Mouse (Mus musculus): Measurements from ENCODE around the gene Mapkap1. TPM values are rescaled to one million over a fixed set of nuclear protein-coding genes. Genes with fewer than 3 reads are reported as not detected.

Mapkap1 gene
- polyA plus RNA-seq, 1 experiment from 2014 or later = 97.8 TPM

DNA sequence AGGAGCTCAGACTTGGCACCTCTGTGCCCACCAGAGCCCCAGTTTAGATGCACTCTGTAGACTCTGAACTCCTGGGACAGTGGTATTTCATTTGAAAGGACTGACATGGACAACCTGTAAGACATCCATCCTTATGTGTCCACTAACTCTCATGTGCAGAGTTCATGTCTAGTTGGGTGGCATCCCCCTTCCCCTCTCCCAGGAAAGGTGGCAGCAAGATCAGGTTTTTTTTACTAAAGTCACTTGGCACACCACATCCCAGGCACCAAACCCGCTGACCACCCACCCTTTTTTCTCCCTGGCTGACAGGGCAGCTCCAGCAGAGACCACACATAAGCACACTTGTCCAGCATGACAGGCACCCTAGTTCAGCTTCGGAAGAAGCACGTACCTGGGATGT is 196.3 kb downstream of the Mapkap1 start:
- Histone ChIP-seq H3K4me2 (no peak overlapping the region), H3K9ac (no peak overlapping the region), H3K27me3 (replicated peaks) (no peaks in the 10 kb centered on the region), H3K27ac (no peak overlapping the region), H3K36me3 (replicated peaks) (no peaks in the 10 kb centered on the region), H3K9me3 (no peaks in the 10 kb centered on the region), H3K4me1 (peaks cover 18% of the 10 kb centered on the region), H3K4me3 (no peak overlapping the region)
- no peak for ATAC-seq (replicated peaks)
- 78% methylated on average over 3 of the region's 3 CpGs for WGBS

DNA sequence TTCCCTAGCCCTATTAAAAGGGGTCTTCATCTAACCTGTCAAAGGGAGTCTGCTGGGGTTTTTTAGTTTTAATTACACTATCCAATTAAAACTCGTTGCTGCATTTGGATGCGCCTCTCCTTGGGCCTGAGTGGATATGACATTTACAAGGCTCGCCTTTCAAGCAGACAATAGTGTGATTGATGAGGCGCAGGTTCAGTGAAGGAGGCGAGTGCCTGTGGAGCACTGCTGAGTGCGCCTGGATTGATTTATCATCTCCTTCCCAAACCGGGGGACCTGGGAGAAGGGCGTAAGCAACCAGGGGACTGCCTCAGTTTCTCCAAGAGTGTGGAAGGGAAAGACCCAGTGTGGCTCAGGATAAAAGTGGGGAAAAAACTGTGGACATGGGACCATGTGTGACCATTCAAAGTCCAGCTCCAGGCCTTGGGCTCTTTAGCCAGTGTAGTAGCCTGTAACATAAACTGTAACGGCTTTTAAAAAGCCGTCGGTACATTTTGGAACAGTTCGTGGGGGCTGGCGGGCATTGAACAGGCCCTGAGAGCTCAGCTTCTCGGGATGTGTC is 197.2 kb downstream of the Mapkap1 start:
- no peak for ATAC-seq (replicated peaks)
- peaks cover 18% of the 10 kb centered on the region for H3K4me1 ChIP-seq

GRCm38 (mm10) chr2:34605040-34605439 is 198.5 kb downstream of the Mapkap1 start:
- Histone ChIP-seq H3K27me3 (replicated peaks) (no peaks in the 10 kb centered on the region), H3K4me1 (peaks cover 18% of the 10 kb centered on the region), H3K36me3 (replicated peaks) (no peaks in the 10 kb centered on the region), H3K4me2 (no peak overlapping the region), H3K27ac (no peak overlapping the region), H3K9ac (no peak overlapping the region), H3K9me3 (no peaks in the 10 kb centered on the region), H3K4me3 (no peak overlapping the region)
- no peak for ATAC-seq (replicated peaks)
- WGBS = 42% methylated on average over 3 of the region's 3 CpGs

More for the DNA sequence above, 197.2 kb downstream of the Mapkap1 start:
- Histone ChIP-seq H3K27ac (no peak overlapping the region), H3K36me3 (replicated peaks) (no peaks in the 10 kb centered on the region), H3K27me3 (replicated peaks) (no peaks in the 10 kb centered on the region), H3K4me3 (no peak overlapping the region), H3K4me2 (no peak overlapping the region), H3K9ac (no peak overlapping the region), H3K9me3 (no peaks in the 10 kb centered on the region)
- WGBS = 58% methylated on average over 14 of the region's 14 CpGs

GRCm38 (mm10) chr2:34608917-34609316 is 202.3 kb downstream of the Mapkap1 start:
- H3K4me1 ChIP-seq = 0 out of 2 replicates have a peak, but pooled peaks cover 3% of the 10 kb centered on the region
- ATAC-seq (replicated peaks) = no peak
- 0 out of 2 replicates have a peak overlapping the region, but pooled peaks have one; percentile 34 for H3K27ac ChIP-seq
- no peak overlapping the region for H3K9ac ChIP-seq
- WGBS = 41% methylated on average over 3 of the region's 3 CpGs
- no peak overlapping the region for H3K4me3 ChIP-seq
- no peak overlapping the region for H3K4me2 ChIP-seq
- H3K27me3 ChIP-seq (replicated peaks) = no peaks in the 10 kb centered on the region
- H3K36me3 ChIP-seq (replicated peaks) = no peaks in the 10 kb centered on the region
- H3K9me3 ChIP-seq = no peaks in the 10 kb centered on the region

GRCm38 (mm10) chr2:34609516-34609915 is 202.9 kb downstream of the Mapkap1 start:
- Histone ChIP-seq H3K36me3 (replicated peaks) (no peaks in the 10 kb centered on the region), H3K27ac (no peak overlapping the region), H3K4me2 (no peak overlapping the region), H3K9ac (no peak overlapping the region), H3K27me3 (replicated peaks) (no peaks in the 10 kb centered on the region), H3K9me3 (no peaks in the 10 kb centered on the region), H3K4me1 (no peaks in the 10 kb centered on the region), H3K4me3 (no peak overlapping the region)
- WGBS = 95% methylated on average over 4 of the region's 4 CpGs
- no peak for ATAC-seq (replicated peaks)

- no peak for ATAC-seq (replicated peaks)
- H3K27me3 ChIP-seq (replicated peaks) = no peaks in the 10 kb centered on the region
These were observed 214.3 kb downstream of the Mapkap1 start for GRCm38 (mm10) chr2:34620778-34621415.

GRCm38 (mm10) chr2:34621485-34621884 is 214.9 kb downstream of the Mapkap1 start:
- H3K27me3 ChIP-seq (replicated peaks) = no peaks in the 10 kb centered on the region
- H3K4me2 ChIP-seq = no peak overlapping the region
- H3K36me3 ChIP-seq (replicated peaks) = 0 out of 2 replicates have a peak, but pooled peaks cover 3% of the 10 kb centered on the region
- no peak overlapping the region for H3K4me3 ChIP-seq
- no peak overlapping the region for H3K27ac ChIP-seq
- no peaks in the 10 kb centered on the region for H3K9me3 ChIP-seq
- H3K4me1 ChIP-seq = no peaks in the 10 kb centered on the region; the same call in 1 of the 2 replicates
- 91% methylated on average over 8 of the region's 8 CpGs for WGBS
- H3K9ac ChIP-seq = no peak overlapping the region
- no peak for ATAC-seq (replicated peaks)

More at GRCm38 (mm10) chr2:34620778-34621415, 214.3 kb downstream of the Mapkap1 start:
- H3K4me3 ChIP-seq = no peak overlapping the region
- WGBS = 83% methylated on average over 10 of the region's 10 CpGs
- no peaks in the 10 kb centered on the region for H3K9me3 ChIP-seq
- 0 out of 2 replicates have a peak, but pooled peaks cover 2% of the 10 kb centered on the region for H3K36me3 ChIP-seq (replicated peaks)
- H3K4me2 ChIP-seq = no peak overlapping the region
- no peak overlapping the region for H3K27ac ChIP-seq
- no peaks in the 10 kb centered on the region; the same call in 1 of the 2 replicates for H3K4me1 ChIP-seq
- H3K9ac ChIP-seq = no peak overlapping the region

GRCm38 (mm10) chr2:34622518-34622917 is 215.9 kb downstream of the Mapkap1 start:
- no peak overlapping the region for H3K27ac ChIP-seq

DNA sequence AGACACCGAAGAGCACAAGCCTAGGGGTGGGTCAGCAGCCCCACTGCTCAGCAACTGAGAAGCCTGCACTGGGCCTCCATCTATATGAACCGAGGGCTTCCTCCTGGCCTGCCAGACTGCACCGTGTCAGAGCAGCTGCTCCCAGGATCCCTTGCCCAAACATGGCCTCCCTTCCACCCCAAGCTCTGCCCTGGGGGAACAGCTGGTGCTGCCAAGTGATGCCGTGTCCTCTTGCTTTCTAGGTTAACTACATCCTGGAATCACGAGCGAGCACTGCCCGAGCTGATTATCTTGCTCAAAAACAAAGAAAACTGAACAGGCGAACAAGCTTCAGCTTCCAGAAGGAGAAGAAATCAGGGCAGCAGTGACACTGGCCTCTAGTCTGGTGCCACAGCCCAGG is 216.6 kb downstream of the Mapkap1 start:
- H3K4me2 ChIP-seq = no peak overlapping the region
- no peaks in the 10 kb centered on the region for H3K9me3 ChIP-seq
- 79% methylated on average over 8 of the region's 8 CpGs for WGBS
- H3K9ac ChIP-seq = no peak overlapping the region
- no peaks in the 10 kb centered on the region for H3K27me3 ChIP-seq (replicated peaks)
- ATAC-seq (replicated peaks) = no peak
- H3K4me3 ChIP-seq = no peak overlapping the region
- H3K4me1 ChIP-seq = no peaks in the 10 kb centered on the region; the same call in 1 of the 2 replicates
- no peak overlapping the region for H3K27ac ChIP-seq
- H3K36me3 ChIP-seq (replicated peaks) = 0 out of 2 replicates have a peak, but pooled peaks cover 3% of the 10 kb centered on the region

More at GRCm38 (mm10) chr2:34622518-34622917, 215.9 kb downstream of the Mapkap1 start:
- Histone ChIP-seq H3K4me1 (no peaks in the 10 kb centered on the region; the same call in 1 of the 2 replicates), H3K27me3 (replicated peaks) (no peaks in the 10 kb centered on the region), H3K4me2 (no peak overlapping the region), H3K9ac (no peak overlapping the region), H3K4me3 (no peak overlapping the region), H3K9me3 (no peaks in the 10 kb centered on the region), H3K36me3 (replicated peaks) (0 out of 2 replicates have a peak, but pooled peaks cover 3% of the 10 kb centered on the region)
- 88% methylated on average over 11 of the region's 11 CpGs for WGBS
- ATAC-seq (replicated peaks) = no peak

GRCm38 (mm10) chr2:34624076-34624475 is 217.5 kb downstream of the Mapkap1 start:
- Histone ChIP-seq H3K4me1 (no peaks in the 10 kb centered on the region; the same call in 1 of the 2 replicates), H3K27me3 (replicated peaks) (no peaks in the 10 kb centered on the region), H3K9me3 (no peaks in the 10 kb centered on the region), H3K27ac (no peak overlapping the region), H3K4me2 (no peak overlapping the region), H3K9ac (no peak overlapping the region), H3K36me3 (replicated peaks) (0 out of 2 replicates have a peak, but pooled peaks cover 3% of the 10 kb centered on the region), H3K4me3 (no peak overlapping the region)
- 96% methylated on average over 12 of the region's 12 CpGs for WGBS
- no peak for ATAC-seq (replicated peaks)

DNA sequence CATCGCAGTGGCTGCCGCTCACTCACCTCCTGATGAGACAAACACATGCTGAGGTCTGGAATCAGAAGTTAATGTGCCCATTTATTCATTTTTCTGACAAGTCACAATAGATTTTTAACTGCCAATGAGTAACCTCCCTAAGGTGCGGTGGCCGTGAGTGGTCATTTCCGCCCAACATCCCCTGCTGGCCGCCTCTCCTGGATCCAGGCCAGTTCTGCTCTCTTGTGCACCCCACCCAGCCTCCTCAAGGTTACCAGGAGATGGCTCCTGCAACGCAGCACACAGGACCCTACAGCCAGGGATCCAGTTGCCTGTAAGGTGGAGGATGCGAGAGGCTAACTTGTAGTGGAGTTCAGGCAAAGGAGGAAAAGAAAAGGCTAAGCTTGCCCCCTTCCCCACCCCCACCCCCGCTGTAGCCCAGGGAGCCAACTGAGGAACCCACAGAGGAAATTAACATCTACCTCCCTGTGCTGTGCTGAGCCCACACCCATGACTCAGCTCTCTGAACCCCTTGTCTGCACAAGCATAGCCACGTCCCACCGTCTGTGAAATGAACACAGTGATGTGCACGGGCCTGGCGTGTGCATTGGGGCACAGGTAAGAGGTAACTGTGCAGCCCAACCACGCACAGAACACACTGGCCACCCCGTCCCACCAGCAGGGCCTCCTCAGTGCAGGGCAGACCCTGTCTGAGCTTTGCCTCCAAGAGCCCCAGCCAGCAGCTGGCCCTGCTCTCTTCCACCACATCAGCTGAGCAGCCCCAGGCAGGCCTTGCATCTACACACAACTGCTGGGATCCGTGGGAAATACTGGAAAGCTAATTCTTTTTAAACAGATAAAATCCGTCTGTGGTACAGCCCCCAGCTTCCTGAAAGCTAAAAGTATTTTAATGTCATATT is 221.0 kb downstream of the Mapkap1 start:
- H3K9me3 ChIP-seq = no peaks in the 10 kb centered on the region
- 0 out of 2 replicates have a peak, but pooled peaks cover 3% of the 10 kb centered on the region for H3K36me3 ChIP-seq (replicated peaks)
- no peaks in the 10 kb centered on the region for H3K4me1 ChIP-seq
- no peak overlapping the region for H3K9ac ChIP-seq
- 75% methylated on average over 17 of the region's 17 CpGs for WGBS
- no peak overlapping the region for H3K4me3 ChIP-seq
- H3K27me3 ChIP-seq (replicated peaks) = no peaks in the 10 kb centered on the region
- ATAC-seq (replicated peaks) = peak; percentile 56; the same call in 1 of the 2 replicates
- no peak overlapping the region for H3K27ac ChIP-seq
- no peak overlapping the region for H3K4me2 ChIP-seq

Measured in midbrain, embryonic 15.5 days (tissue).